Mouse (Mus musculus) left cerebral cortex, adult 8-10 months (tissue): ENCODE results near the gene Zfp575. TPM values are rescaled to one million over a fixed set of nuclear protein-coding genes. Genes with fewer than 3 reads are reported as not detected.

Experiments used
- DNase-seq, 2 experiments: peaks; one replicate each; pipeline ENCODE4 v3.0.0; 2022; ENCODE audit warnings: low spot score in 2 of 2
- total RNA-seq, 4 experiments: library from RNA; stranded (reverse); gene quantifications; 2 replicates each; pipeline ENCODE4 v1.2.4; 2022

Gene Zfp575
- total RNA-seq, 4 experiments from 2014 or later: 5.3 to 6.9 (median 5.7) TPM

- DNase-seq: no peak
Measured at GRCm38 (mm10) chr7:24605561-24605960, 18.1 kb upstream of the Zfp575 start.

- peak; percentile 88 for DNase-seq
Measured at GRCm38 (mm10) chr7:24600941-24601597, 13.6 kb upstream of the Zfp575 start.

GRCm38 (mm10) chr7:24599211-24600067 is 12.0 kb upstream of the Zfp575 start:
- DNase-seq: no peak

- DNase-seq: no peak
Measured at GRCm38 (mm10) chr7:24598121-24598520, 10.7 kb upstream of the Zfp575 start.

- no peak for DNase-seq
Measured at GRCm38 (mm10) chr7:24595464-24595863, 8.0 kb upstream of the Zfp575 start.

GRCm38 (mm10) chr7:24594309-24594803 is 6.9 kb upstream of the Zfp575 start:
- DNase-seq: no peak

- DNase-seq: peak in 1 of 2 experiments; percentile 32
Measured at GRCm38 (mm10) chr7:24593621-24594308, 6.3 kb upstream of the Zfp575 start.

GRCm38 (mm10) chr7:24592781-24593180 is 5.3 kb upstream of the Zfp575 start:
- DNase-seq: no peak

- no peak for DNase-seq
Measured at GRCm38 (mm10) chr7:24592163-24592562, 4.7 kb upstream of the Zfp575 start.

- DNase-seq: no peak
Measured at GRCm38 (mm10) chr7:24591735-24592134, 4.3 kb upstream of the Zfp575 start.

- DNase-seq: no peak
Measured at GRCm38 (mm10) chr7:24588336-24588735, 895 bp upstream of the Zfp575 start.

- no peak for DNase-seq
Measured at GRCm38 (mm10) chr7:24586828-24587227, 613 bp downstream of the Zfp575 start.

GRCm38 (mm10) chr7:24585995-24586394 is 1.4 kb downstream of the Zfp575 start:
- DNase-seq: no peak

- no peak for DNase-seq
Measured at GRCm38 (mm10) chr7:24584876-24585275, 2.6 kb downstream of the Zfp575 start.

GRCm38 (mm10) chr7:24577811-24578210 is 9.6 kb downstream of the Zfp575 start:
- no peak for DNase-seq

- no peak for DNase-seq
Measured at GRCm38 (mm10) chr7:24574224-24574796, 13.1 kb downstream of the Zfp575 start.

GRCm38 (mm10) chr7:24572455-24572854 is 15.0 kb downstream of the Zfp575 start:
- no peak for DNase-seq

- no peak for DNase-seq
Measured at GRCm38 (mm10) chr7:24571071-24571470, 16.4 kb downstream of the Zfp575 start.

- no peak for DNase-seq
Measured at GRCm38 (mm10) chr7:24568512-24568911, 18.9 kb downstream of the Zfp575 start.

GRCm38 (mm10) chr7:24566206-24566605 is 21.2 kb downstream of the Zfp575 start:
- DNase-seq: no peak

- DNase-seq: no peak
Measured at GRCm38 (mm10) chr7:24565627-24566026, 21.8 kb downstream of the Zfp575 start.
